Mouse (Mus musculus) megakaryocyte, embryonic 14.5 days (primary cell): ENCODE data around the gene Ptprb. TPM values are rescaled to one million over a fixed set of nuclear protein-coding genes. Genes with fewer than 3 reads are reported as not detected.

Experiments used
- H3K27me3 ChIP-seq: replicated peaks from 2 replicates; pipeline ENCODE3; 2012; ENCODE audit warnings: inconsistent platforms
- H3K36me3 ChIP-seq: replicated peaks from 2 replicates; pipeline ENCODE3; 2012; ENCODE audit warnings: low read length, inconsistent platforms, mixed read lengths
- H3K4me1 ChIP-seq: 2 replicates; pipeline ENCODE4 v1.6.1; 2012; ENCODE audit warnings: inconsistent platforms
- H3K4me3 ChIP-seq: replicated peaks from 2 replicates; pipeline ENCODE3; 2012; ENCODE audit warnings: moderate library complexity, mild to moderate bottlenecking, inconsistent platforms
- H3K9me3 ChIP-seq: 2 replicates; pipeline ENCODE4 v1.6.1; 2012; ENCODE audit warnings: inconsistent platforms
- FLI1 ChIP-seq: IDR thresholded peaks from 2 replicates; pipeline ENCODE4 v1.6.1; 2012; ENCODE audit warnings: low read length, inconsistent platforms, mixed read lengths
- GATA1 ChIP-seq: IDR thresholded peaks from 3 replicates; pipeline ENCODE4 v1.6.1; 2012; ENCODE audit warnings: mixed read lengths, low read length, inconsistent platforms, borderline replicate concordance
- polyA plus RNA-seq: library from polyadenylated mRNA; stranded (reverse); fragments of >175 nt; gene quantifications from 2 replicates; pipeline ENCODE4 v1.2.3, GENCODE M21; 2012; ENCODE audit warnings: low replicate concordance; ENCODE audit not compliant: insufficient read depth

Gene Ptprb
- polyA plus RNA-seq, 1 experiment = not detected

DNA sequence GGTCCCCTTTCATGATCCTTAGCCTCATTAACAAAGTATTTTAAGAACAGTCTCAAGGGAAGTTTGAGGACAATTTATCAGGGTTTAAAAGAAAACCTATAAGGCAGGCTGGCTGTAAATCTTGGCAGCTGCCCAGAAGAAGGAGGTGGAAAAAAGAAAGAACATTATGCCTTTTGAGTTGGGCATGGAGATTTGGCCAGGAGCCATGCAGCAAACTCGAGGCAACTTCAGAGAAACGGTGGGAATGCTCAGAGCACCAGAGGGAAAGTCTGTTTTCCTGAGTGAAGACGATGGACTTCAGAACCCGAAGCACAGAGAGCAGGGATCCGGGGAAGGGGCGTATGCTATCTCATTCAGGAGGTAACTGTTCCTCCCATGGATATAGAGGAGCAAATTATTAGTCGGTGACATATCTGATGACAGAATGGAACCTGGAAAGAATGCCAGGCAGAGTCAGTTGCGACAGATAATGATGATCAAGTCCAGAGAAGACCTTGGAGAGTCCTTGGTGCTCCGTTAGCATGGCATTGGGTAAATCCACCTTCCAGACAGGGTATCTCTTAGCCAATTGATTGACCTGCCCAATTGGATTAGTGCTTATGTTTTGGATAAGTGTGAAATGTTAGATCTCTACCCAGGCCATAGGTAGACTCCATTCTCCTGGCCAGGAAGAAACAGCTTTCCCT lies 118.6 kb downstream of the Ptprb start:
- no peaks in the 10 kb centered on the region for H3K27me3 ChIP-seq
- no peak overlapping the region for H3K4me3 ChIP-seq
- 0 out of 2 replicates have a peak, but pooled peaks cover 9% of the 10 kb centered on the region for H3K9me3 ChIP-seq
- no peaks in the 10 kb centered on the region for H3K36me3 ChIP-seq
- TF ChIP-seq FLI1 (no peak), GATA1 (no peak)
- H3K4me1 ChIP-seq = peaks cover 20% of the 10 kb centered on the region

GRCm38 (mm10) chr10:116394585-116394984 lies 119.3 kb downstream of the Ptprb start:
- Histone ChIP-seq H3K9me3 (0 out of 2 replicates have a peak, but pooled peaks cover 9% of the 10 kb centered on the region), H3K4me1 (peaks cover 20% of the 10 kb centered on the region), H3K36me3 (no peaks in the 10 kb centered on the region), H3K27me3 (no peaks in the 10 kb centered on the region), H3K4me3 (no peak overlapping the region)
- TF ChIP-seq GATA1 = no peak
- no peak for TF ChIP-seq FLI1

DNA sequence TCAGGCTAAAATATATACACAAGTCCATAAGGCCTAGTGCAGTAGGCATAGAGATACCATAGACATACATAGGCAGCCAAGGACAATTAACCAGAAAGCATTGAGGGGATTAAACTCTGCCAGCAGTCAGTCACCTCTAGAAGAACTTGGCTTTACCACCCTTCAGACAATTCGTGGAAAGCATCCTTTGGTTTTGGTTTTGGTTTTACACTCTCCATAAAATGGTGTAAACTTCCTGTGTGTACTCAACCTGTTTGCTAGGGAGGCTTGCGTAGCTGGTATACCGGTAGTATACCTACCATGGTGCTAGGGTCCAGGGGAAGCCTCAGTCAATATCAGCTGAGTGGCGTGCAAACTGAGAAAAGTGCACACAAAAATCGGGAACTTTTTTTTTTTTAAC lies 121.0 kb downstream of the Ptprb start:
- H3K4me1 ChIP-seq = peaks cover 20% of the 10 kb centered on the region
- TF ChIP-seq GATA1 (no peak), FLI1 (no peak)

DNA sequence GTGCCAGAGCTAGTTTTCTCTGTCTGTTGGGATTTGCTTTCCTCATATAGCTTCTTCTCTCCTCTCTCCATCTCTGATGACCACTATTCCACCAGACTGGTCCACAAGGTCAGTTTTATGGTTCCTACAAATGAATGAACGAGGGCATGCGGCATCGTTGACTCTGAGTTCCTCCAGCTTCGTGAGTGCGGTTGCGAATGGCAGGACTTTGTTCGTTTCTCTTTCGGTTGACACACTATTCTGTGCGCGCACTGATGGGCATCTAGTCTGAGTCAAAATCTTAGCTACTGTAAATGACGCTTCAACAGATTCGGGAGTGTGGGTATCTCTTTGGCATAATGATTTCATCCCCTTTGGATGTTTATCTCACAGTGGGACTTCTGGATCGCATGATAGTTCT lies 121.6 kb downstream of the Ptprb start:
- Histone ChIP-seq H3K4me1 (peaks cover 20% of the 10 kb centered on the region), H3K27me3 (no peaks in the 10 kb centered on the region), H3K4me3 (peak overlapping the region; percentile 29), H3K36me3 (no peaks in the 10 kb centered on the region), H3K9me3 (0 out of 2 replicates have a peak, but pooled peaks cover 8% of the 10 kb centered on the region)
- no peak for TF ChIP-seq GATA1
- TF ChIP-seq FLI1 = no peak

More for the DNA sequence above, 121.0 kb downstream of the Ptprb start:
- no peaks in the 10 kb centered on the region for H3K27me3 ChIP-seq
- H3K4me3 ChIP-seq = no peak overlapping the region
- H3K9me3 ChIP-seq = 0 out of 2 replicates have a peak, but pooled peaks cover 9% of the 10 kb centered on the region
- H3K36me3 ChIP-seq = no peaks in the 10 kb centered on the region

DNA sequence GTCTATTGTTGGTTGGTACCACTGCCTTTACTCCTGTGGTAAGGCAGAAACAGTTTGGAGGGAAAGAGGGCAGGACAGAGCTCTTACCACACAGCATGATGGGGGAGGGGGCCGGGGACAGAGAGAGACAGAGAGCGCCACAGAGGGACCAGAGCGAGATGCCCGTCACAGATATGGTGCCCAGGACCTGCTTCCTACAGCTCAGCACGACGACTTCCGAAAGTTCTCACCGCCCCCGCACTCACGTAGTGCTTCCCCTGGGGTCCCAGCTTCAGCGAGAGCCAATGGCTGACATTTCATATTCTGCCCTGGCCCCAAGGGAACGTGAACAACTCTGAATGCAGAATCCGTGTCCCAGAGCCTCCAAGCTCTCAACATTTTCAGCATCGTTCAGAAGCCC lies 122.2 kb downstream of the Ptprb start:
- TF ChIP-seq FLI1 (no peak), GATA1 (no peak)
- Histone ChIP-seq H3K4me1 (peaks cover 20% of the 10 kb centered on the region), H3K27me3 (no peaks in the 10 kb centered on the region), H3K36me3 (no peaks in the 10 kb centered on the region), H3K9me3 (0 out of 2 replicates have a peak, but pooled peaks cover 6% of the 10 kb centered on the region), H3K4me3 (peak overlapping the region; percentile 62)

DNA sequence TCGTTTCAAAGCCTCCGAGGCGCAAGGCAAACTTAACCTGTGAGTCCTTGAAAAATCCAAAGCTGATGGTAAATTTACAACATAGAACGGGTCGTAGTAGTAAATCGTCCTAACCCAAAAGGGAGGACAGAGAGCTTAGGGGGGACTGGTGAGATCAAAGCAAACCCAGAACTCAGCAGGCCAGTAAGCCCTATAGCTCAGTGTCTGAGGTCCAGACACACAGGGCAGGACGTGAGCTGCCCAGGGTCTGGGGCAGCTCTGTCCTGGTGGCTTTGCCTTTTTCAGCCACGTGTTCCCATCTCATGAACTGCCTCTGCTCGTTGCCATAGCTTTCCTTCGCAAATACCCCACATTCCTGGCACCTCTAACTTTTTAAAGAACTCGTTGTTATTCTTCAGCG lies 122.7 kb downstream of the Ptprb start:
- Histone ChIP-seq H3K4me1 (peaks cover 20% of the 10 kb centered on the region), H3K4me3 (no peak overlapping the region), H3K9me3 (0 out of 2 replicates have a peak, but pooled peaks cover 6% of the 10 kb centered on the region), H3K36me3 (no peaks in the 10 kb centered on the region), H3K27me3 (no peaks in the 10 kb centered on the region)
- TF ChIP-seq GATA1 (no peak), FLI1 (no peak)

- Histone ChIP-seq H3K27me3 (no peaks in the 10 kb centered on the region), H3K9me3 (0 out of 2 replicates have a peak, but pooled peaks cover 9% of the 10 kb centered on the region), H3K4me3 (no peak overlapping the region), H3K4me1 (no peaks in the 10 kb centered on the region), H3K36me3 (no peaks in the 10 kb centered on the region)
- TF ChIP-seq FLI1 (no peak), GATA1 (no peak)
Measured at GRCm38 (mm10) chr10:116402742-116403425, 127.6 kb downstream of the Ptprb start.

- no peaks in the 10 kb centered on the region for H3K4me1 ChIP-seq
- H3K27me3 ChIP-seq = no peaks in the 10 kb centered on the region
- H3K4me3 ChIP-seq = no peak overlapping the region
- H3K9me3 ChIP-seq = 0 out of 2 replicates have a peak, but pooled peaks cover 3% of the 10 kb centered on the region
- H3K36me3 ChIP-seq = no peaks in the 10 kb centered on the region
- TF ChIP-seq FLI1 (no peak), GATA1 (no peak)
Measured at GRCm38 (mm10) chr10:116403679-116404078, 128.4 kb downstream of the Ptprb start.

- TF ChIP-seq FLI1 = no peak
- TF ChIP-seq GATA1 = no peak
- no peaks in the 10 kb centered on the region for H3K36me3 ChIP-seq
- no peaks in the 10 kb centered on the region for H3K27me3 ChIP-seq
- H3K4me1 ChIP-seq = no peaks in the 10 kb centered on the region
- H3K9me3 ChIP-seq = 0 out of 2 replicates have a peak, but pooled peaks cover 3% of the 10 kb centered on the region
- no peak overlapping the region for H3K4me3 ChIP-seq
Measured at GRCm38 (mm10) chr10:116405011-116405410, 129.7 kb downstream of the Ptprb start.
